Mouse (Mus musculus) limb, embryonic 15.5 days (tissue): ENCODE results near the gene Ctnna2. TPM values are rescaled to one million over a fixed set of nuclear protein-coding genes. Genes with fewer than 3 reads are reported as not detected.

Experiments
- ATAC-seq: fragments of 200-750 bp; cut with Nextera tagmentation; 2 replicates; pipeline ENCODE4 v1.8.0; 2017; ENCODE audit warnings: low read depth, moderate TSS enrichment; ENCODE audit not compliant: insufficient number of reproducible peaks, low FRiP score, low TSS enrichment
- H3K27ac ChIP-seq: fragments of 300-500 bp; sonication (generic); 2 replicates; pipeline ENCODE4 v1.5.1; 2015; ENCODE audit warnings: moderate library complexity, mild to moderate bottlenecking, inconsistent platforms
- H3K27me3 ChIP-seq: fragments of 300-500 bp; sonication (generic); 2 replicates; pipeline ENCODE4 v1.6.1; 2015; ENCODE audit warnings: inconsistent platforms
- H3K36me3 ChIP-seq: fragments of 300-500 bp; sonication (generic); 2 replicates; pipeline ENCODE4 v1.6.1; 2015; ENCODE audit warnings: inconsistent platforms
- H3K4me1 ChIP-seq: fragments of 300-500 bp; sonication (generic); 2 replicates; pipeline ENCODE4 v1.6.1; 2015; ENCODE audit warnings: inconsistent platforms
- H3K4me2 ChIP-seq: fragments of 300-500 bp; sonication (generic); 2 replicates; pipeline ENCODE4 v1.6.1; 2015; ENCODE audit warnings: mild to moderate bottlenecking, inconsistent platforms
- H3K4me3 ChIP-seq: fragments of 300-500 bp; sonication (generic); 2 replicates; pipeline ENCODE4 v1.5.1; 2015; ENCODE audit warnings: mild to moderate bottlenecking, inconsistent platforms
- H3K9ac ChIP-seq: fragments of 300-500 bp; sonication (generic); 2 replicates; pipeline ENCODE4 v1.6.1; 2015; ENCODE audit warnings: inconsistent platforms
- H3K9me3 ChIP-seq: fragments of 300-500 bp; sonication (generic); 2 replicates; pipeline ENCODE4 v1.6.1; 2016; ENCODE audit warnings: inconsistent platforms
- WGBS: fragments of 180-500 bp; shearing (Covaris S2); methylation state at CpG from one replicate; pipeline ENCODE4 v1.1.7; 2015; 5-methylcytosine and 5-hydroxymethylcytosine counted together
- polyA plus RNA-seq: library from polyadenylated mRNA; unstranded; fragments of >200 nt; fragmentation: Nextera tagmentation; extraction: Ambion mirVana; gene quantifications from 2 replicates; pipeline ENCODE4 v1.2.1, GENCODE M21; 2015

Gene Ctnna2
- polyA plus RNA-seq, 1 experiment from 2014 or later: 1.2 TPM

DNA sequence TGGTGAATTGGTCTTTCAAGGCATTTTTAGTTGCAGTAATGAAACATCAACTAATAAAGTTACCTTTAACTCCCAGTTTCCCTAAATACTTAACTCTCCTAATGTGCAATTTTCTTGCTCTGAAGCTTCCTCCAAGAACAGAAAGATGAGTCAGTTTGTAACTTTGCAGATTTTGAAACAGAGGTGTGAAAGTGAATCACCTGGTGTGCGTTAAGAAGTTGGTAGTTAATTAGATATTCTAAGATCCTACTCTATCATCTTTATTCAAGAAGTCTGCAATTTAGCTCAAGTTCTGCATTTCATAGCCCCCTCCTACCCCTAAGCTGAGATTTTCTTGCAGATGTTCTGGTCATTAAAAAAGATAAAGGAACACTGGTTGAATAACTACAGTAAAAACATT, 1082.3 kb downstream of the Ctnna2 start:
- Histone ChIP-seq H3K9me3 (no peaks in the 10 kb centered on the region), H3K27me3 (no peaks in the 10 kb centered on the region), H3K27ac (no peak overlapping the region), H3K4me2 (no peak overlapping the region), H3K36me3 (no peaks in the 10 kb centered on the region), H3K9ac (no peak overlapping the region), H3K4me1 (no peaks in the 10 kb centered on the region), H3K4me3 (no peak overlapping the region)
- no peak for ATAC-seq
- 90% methylated on average over 1 of the region's 1 CpGs for WGBS
